Mouse (Mus musculus) neural tube, embryonic 11.5 days (tissue): Measurements from ENCODE around the gene Adora2a. TPM values are rescaled to one million over a fixed set of nuclear protein-coding genes. Genes with fewer than 3 reads are reported as not detected.

Source experiments
- ATAC-seq: fragments of 200-750 bp; cut with Nextera tagmentation; 2 replicates; pipeline ENCODE4 v1.8.0; 2017; ENCODE audit warnings: moderate number of reproducible peaks, mild to moderate bottlenecking, moderate TSS enrichment, moderate library complexity; ENCODE audit not compliant: insufficient read depth, low FRiP score, low TSS enrichment
- DNase-seq: peaks from one replicate; pipeline ENCODE4 v3.0.0-alpha.2; 2015; ENCODE audit warnings: low spot score
- H3K27ac ChIP-seq: fragments of 300-500 bp; sonication (generic); 2 replicates; pipeline ENCODE4 v1.5.1; 2014; ENCODE audit warnings: low read depth, mild to moderate bottlenecking, low read length
- H3K27me3 ChIP-seq: fragments of 300-500 bp; sonication (generic); 2 replicates; pipeline ENCODE4 v1.6.1; 2014; ENCODE audit warnings: mild to moderate bottlenecking, low read length, mixed read lengths; ENCODE audit not compliant: control insufficient read depth, insufficient read depth
- H3K36me3 ChIP-seq: fragments of 300-500 bp; sonication (generic); 2 replicates; pipeline ENCODE4 v1.6.1; 2014; ENCODE audit warnings: mild to moderate bottlenecking, low read length, moderate library complexity, mixed read lengths; ENCODE audit not compliant: control insufficient read depth, insufficient read depth
- H3K4me1 ChIP-seq: fragments of 300-500 bp; sonication (generic); 2 replicates; pipeline ENCODE4 v1.6.1; 2014; ENCODE audit warnings: low read length, mixed read lengths; ENCODE audit not compliant: control insufficient read depth, insufficient read depth
- H3K4me2 ChIP-seq: fragments of 300-500 bp; sonication (generic); 2 replicates; pipeline ENCODE4 v1.6.1; 2014; ENCODE audit warnings: low read depth, mild to moderate bottlenecking, moderate library complexity
- H3K4me3 ChIP-seq: fragments of 300-500 bp; sonication (generic); 2 replicates; pipeline ENCODE4 v1.5.1; 2014; ENCODE audit warnings: low read depth, low read length
- H3K9ac ChIP-seq: fragments of 300-500 bp; sonication (generic); 2 replicates; pipeline ENCODE4 v1.6.1; 2014; ENCODE audit warnings: mild to moderate bottlenecking, low read length
- H3K9me3 ChIP-seq: fragments of 300-500 bp; sonication (generic); 2 replicates; pipeline ENCODE4 v1.6.1; 2016; ENCODE audit warnings: low read length; ENCODE audit not compliant: control insufficient read depth
- WGBS: fragments of 180-500 bp; shearing (Covaris S2); extraction: QIAGEN DNeasy Blood & Tissue Kit; methylation state at CpG from one replicate; pipeline ENCODE4 v1.1.7; 2014; 5-methylcytosine and 5-hydroxymethylcytosine counted together
- polyA plus RNA-seq: library from polyadenylated mRNA; unstranded; fragments of >200 nt; fragmentation: Nextera tagmentation; extraction: Ambion mirVana; gene quantifications from 2 replicates; pipeline ENCODE4 v1.2.1, GENCODE M21; 2014

Gene Adora2a
- polyA plus RNA-seq, 1 experiment from 2014 or later, result 4.5 TPM

DNA sequence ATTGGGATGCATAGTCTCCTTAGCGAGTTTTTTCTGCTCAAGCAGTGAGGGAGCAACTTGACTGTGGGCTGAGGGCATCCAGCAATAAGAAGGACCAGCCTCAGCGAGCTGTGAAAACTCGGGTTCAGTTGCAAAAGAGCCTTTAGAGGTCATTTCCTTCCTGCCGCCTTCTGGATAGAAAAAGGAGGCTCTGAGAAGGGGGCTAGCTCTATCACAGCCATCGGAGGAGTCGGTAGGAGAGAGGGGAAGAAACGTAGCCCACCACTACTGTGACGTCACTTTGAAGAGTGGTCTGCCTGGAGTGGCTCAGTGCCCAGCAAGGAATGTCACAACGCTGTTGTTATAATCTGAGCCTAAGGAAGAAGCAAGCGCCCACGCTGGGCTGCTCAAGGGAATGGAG, 10.4 kb downstream of the Adora2a start:
- no peak overlapping the region for H3K27ac ChIP-seq
- H3K36me3 ChIP-seq, result no peaks in the 10 kb centered on the region
- 83% methylated on average over 11 of the region's 11 CpGs for WGBS
- no peak overlapping the region for H3K9ac ChIP-seq
- H3K4me2 ChIP-seq, result no peak overlapping the region
- H3K4me1 ChIP-seq, result no peaks in the 10 kb centered on the region
- no peaks in the 10 kb centered on the region for H3K9me3 ChIP-seq
- DNase-seq (no peak), ATAC-seq (no peak)
- H3K27me3 ChIP-seq, result no peaks in the 10 kb centered on the region
- no peak overlapping the region for H3K4me3 ChIP-seq

DNA sequence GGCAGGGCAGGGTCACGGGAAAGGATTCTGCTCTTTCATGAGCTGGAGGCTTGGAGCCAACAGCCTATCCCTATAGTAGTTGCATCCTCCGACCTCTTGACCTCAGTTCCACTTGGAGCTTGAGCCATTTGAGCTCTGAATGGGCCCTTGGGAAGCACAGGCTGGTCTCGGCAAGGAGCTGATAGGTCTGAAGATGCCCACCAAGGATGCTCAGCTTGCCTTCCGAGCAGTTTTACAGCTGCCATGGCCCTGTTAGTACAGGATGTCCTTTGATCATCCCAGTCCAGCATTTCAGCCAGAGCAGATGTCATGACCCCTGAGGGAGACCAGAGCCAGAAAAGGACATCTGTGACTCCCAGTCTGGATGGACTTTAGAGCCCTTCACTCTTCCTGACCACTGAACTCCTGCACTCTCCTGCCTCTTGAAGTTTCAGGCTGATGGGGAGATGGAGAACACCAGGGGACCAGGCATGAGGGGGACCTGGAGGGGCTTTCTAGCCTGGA, 11.6 kb downstream of the Adora2a start:
- Histone ChIP-seq H3K27me3 (no peaks in the 10 kb centered on the region), H3K4me3 (no peak overlapping the region), H3K4me1 (no peaks in the 10 kb centered on the region), H3K9me3 (no peaks in the 10 kb centered on the region), H3K9ac (no peak overlapping the region), H3K27ac (no peak overlapping the region), H3K4me2 (no peak overlapping the region), H3K36me3 (no peaks in the 10 kb centered on the region)
- 17% methylated on average over 4 of the region's 4 CpGs for WGBS
- ATAC-seq, result no peak
- DNase-seq, result no peak

DNA sequence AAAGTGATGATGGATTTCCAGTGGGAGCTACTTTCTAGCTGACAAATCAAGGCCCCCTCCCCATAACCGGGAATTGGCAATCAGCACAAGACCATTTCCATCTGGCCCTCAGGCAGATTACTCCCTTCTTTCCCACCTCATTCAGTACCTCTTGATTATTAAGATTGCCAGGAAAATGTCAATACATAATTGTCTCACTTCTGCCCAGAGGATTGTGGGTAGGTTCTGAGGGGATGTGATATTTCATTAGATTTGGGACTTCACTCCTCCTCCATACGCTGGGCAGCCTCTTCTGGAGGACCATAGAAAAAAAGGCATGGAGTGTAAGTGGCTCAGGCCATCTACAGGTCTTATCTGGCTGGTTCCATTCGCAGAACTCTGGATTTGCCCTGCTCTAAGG, 15.6 kb downstream of the Adora2a start:
- Histone ChIP-seq H3K4me1 (no peaks in the 10 kb centered on the region), H3K27me3 (no peaks in the 10 kb centered on the region), H3K27ac (no peak overlapping the region), H3K4me3 (no peak overlapping the region), H3K9me3 (no peaks in the 10 kb centered on the region), H3K36me3 (no peaks in the 10 kb centered on the region), H3K4me2 (no peak overlapping the region), H3K9ac (no peak overlapping the region)
- 87% methylated on average over 3 of the region's 3 CpGs for WGBS
- ATAC-seq (no peak), DNase-seq (no peak)

DNA sequence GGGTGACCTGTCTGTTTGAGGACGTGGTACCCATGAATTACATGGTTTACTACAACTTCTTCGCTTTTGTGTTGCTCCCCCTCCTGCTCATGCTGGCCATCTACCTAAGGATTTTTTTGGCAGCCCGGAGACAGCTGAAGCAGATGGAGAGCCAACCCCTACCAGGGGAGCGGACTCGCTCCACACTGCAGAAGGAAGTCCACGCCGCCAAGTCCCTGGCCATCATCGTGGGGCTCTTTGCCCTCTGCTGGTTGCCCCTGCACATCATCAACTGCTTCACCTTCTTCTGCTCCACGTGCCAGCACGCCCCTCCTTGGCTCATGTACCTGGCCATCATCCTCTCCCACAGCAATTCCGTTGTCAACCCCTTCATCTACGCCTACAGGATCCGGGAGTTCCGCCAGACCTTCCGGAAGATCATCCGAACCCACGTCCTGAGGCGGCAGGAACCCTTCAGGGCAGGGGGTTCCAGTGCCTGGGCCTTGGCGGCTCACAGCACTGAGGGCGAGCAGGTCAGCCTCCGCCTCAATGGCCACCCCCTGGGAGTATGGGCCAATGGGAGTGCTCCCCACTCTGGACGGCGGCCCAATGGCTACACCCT, 16.6 kb downstream of the Adora2a start:
- no peaks in the 10 kb centered on the region for H3K9me3 ChIP-seq
- H3K9ac ChIP-seq, result no peak overlapping the region
- no peak overlapping the region for H3K4me2 ChIP-seq
- 94% methylated on average over 23 of the region's 23 CpGs for WGBS
- DNase-seq, result no peak
- H3K4me3 ChIP-seq, result no peak overlapping the region
- H3K27me3 ChIP-seq, result no peaks in the 10 kb centered on the region
- no peak overlapping the region for H3K27ac ChIP-seq
- H3K36me3 ChIP-seq, result no peaks in the 10 kb centered on the region
- ATAC-seq, result no peak
- H3K4me1 ChIP-seq, result no peaks in the 10 kb centered on the region

DNA sequence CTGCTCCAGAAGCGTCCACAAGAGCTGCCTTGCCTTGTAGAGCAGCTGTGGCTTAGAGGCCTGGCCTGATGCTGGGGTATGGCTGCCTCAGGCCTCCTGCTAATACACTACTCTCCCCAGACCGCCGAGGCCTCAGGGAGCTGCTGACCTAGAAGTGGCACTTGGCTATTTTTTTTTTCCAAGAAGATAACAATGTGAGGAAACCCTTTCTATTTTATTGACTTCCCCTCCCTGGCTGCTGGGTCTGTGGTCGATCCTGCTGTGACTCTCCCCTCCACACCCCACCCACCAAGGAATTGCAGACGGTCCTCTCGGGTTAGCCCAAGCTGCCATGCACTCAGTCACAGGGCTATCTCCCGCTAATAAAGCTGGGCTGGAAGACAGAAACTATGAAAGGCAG, 17.5 kb downstream of the Adora2a start:
- no peak for DNase-seq
- no peak for ATAC-seq
- H3K9me3 ChIP-seq, result no peaks in the 10 kb centered on the region
- H3K27ac ChIP-seq, result no peak overlapping the region
- H3K4me1 ChIP-seq, result no peaks in the 10 kb centered on the region
- H3K27me3 ChIP-seq, result no peaks in the 10 kb centered on the region
- no peaks in the 10 kb centered on the region for H3K36me3 ChIP-seq
- no peak overlapping the region for H3K4me3 ChIP-seq
- 79% methylated on average over 7 of the region's 7 CpGs for whole genome bisulfite sequencing
- no peak overlapping the region for H3K4me2 ChIP-seq
- H3K9ac ChIP-seq, result no peak overlapping the region

DNA sequence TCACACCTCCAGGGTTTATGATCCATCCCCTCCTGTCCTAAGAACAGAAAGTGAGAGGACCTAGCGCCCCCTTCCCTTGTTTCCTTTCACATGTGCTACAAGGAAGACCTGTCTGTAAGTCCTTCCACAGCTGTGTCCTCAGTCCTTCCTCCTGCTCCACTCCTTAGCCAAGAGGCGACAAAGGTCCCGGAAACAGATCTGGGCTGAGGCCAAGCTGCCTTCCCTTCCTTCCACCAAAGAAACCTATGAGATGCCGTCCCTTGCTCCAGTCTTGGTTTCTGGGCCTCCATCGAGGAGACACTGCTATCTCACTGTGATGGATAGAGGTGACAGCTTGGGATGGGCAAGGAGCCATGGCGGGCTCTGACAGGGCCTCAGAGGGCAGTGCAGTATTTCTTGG, 18.4 kb downstream of the Adora2a start:
- DNase-seq, result no peak

DNA sequence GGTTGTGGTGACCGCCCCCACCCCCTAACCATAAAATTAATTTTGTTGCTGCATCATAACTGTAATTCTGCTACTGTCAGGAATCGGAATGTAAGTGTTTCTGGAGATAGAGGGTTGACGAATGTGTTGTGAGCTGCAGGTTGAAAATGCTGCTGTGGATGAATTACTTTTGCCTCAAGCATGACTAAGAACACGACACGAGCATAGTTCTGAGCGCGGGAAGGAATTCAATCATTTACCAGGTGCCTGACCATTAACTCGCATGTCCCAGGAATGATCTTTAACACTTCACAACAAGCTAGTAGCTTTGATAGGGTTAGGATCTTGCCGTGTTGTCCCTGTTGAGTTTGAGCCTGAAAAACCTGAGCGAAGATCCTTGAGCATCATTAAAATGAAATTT, 20.6 kb downstream of the Adora2a start:
- H3K4me2 ChIP-seq, result no peak overlapping the region
- no peak overlapping the region for H3K4me3 ChIP-seq
- DNase-seq (no peak), ATAC-seq (no peak)
- H3K9me3 ChIP-seq, result no peaks in the 10 kb centered on the region
- H3K4me1 ChIP-seq, result no peaks in the 10 kb centered on the region
- H3K27ac ChIP-seq, result no peak overlapping the region
- H3K36me3 ChIP-seq, result no peaks in the 10 kb centered on the region
- 76% methylated on average over 10 of the region's 10 CpGs for WGBS
- H3K9ac ChIP-seq, result no peak overlapping the region
- H3K27me3 ChIP-seq, result no peaks in the 10 kb centered on the region

More for the DNA sequence above, 18.4 kb downstream of the Adora2a start:
- Histone ChIP-seq H3K27me3 (no peaks in the 10 kb centered on the region), H3K36me3 (no peaks in the 10 kb centered on the region), H3K4me2 (no peak overlapping the region), H3K4me1 (no peaks in the 10 kb centered on the region), H3K27ac (no peak overlapping the region), H3K4me3 (no peak overlapping the region), H3K9ac (no peak overlapping the region), H3K9me3 (no peaks in the 10 kb centered on the region)
- ATAC-seq, result no peak
- WGBS, result 87% methylated on average over 6 of the region's 6 CpGs

DNA sequence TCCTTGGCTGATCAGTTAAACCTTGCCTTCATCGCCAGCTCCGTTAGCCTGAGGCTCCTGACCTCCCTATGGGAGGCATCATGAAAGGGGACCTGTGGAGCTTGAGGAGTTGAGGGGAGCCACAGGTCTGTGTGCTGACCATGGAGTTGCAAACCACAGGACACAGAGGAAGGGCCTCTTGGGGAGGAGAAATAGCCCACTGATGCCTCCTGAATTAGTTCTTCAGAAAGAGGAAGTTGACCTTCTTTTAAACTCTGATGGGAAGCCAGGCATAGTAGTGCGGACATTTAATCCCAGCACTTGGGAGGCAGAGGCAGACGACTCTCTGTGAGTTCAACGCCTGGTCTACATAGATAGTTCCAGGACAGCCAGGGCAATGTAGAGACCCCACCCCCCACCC, 22.2 kb downstream of the Adora2a start:
- Histone ChIP-seq H3K4me3 (no peak overlapping the region), H3K4me2 (no peak overlapping the region), H3K27me3 (no peaks in the 10 kb centered on the region), H3K27ac (no peak overlapping the region), H3K9ac (no peak overlapping the region), H3K9me3 (no peaks in the 10 kb centered on the region), H3K36me3 (no peaks in the 10 kb centered on the region), H3K4me1 (no peaks in the 10 kb centered on the region)
- DNase-seq (no peak), ATAC-seq (no peak)
- 84% methylated on average over 5 of the region's 5 CpGs for WGBS

DNA sequence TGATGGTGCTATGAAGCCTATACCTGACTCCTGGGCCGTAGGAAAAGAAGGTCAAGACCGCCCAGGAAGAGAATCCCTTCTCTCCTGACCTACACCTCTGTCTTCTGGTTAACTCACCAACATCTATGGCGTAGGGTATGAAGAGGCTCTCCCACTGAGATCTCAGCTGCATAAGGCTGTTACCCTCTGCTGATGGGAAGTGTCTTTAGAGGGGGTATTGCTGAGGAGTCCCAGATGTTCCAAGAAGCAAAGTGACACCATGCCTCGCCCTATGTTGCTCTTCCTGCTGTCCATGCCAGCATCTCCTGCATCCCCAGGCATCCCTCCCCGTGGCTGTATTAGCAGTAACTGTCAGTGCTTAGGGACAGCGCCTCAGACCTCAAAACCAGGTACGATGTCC, 22.7 kb downstream of the Adora2a start:
- H3K9ac ChIP-seq, result no peak overlapping the region
- no peak for DNase-seq
- no peaks in the 10 kb centered on the region for H3K36me3 ChIP-seq
- ATAC-seq, result no peak
- H3K4me2 ChIP-seq, result no peak overlapping the region
- H3K27ac ChIP-seq, result no peak overlapping the region
- WGBS, result 88% methylated on average over 7 of the region's 7 CpGs
- no peaks in the 10 kb centered on the region for H3K27me3 ChIP-seq
- no peaks in the 10 kb centered on the region for H3K9me3 ChIP-seq
- no peaks in the 10 kb centered on the region for H3K4me1 ChIP-seq
- H3K4me3 ChIP-seq, result no peak overlapping the region
